In genomic region chr8:117339958-117340651, GRCm38 (mm10) we compare ENCODE assay signal across 9 mouse cellular contexts.
DNase-seq lines count a peak whose midpoint lies in the region; ATAC-seq and TF ChIP-seq lines count a peak whose summit lies in the region.
"Had no signal": no experiment of that assay in that cellular context is flagged by ENCODE, and none has a peak within 500 bp of the region (broad histone marks: within the 10 kb centered on the region; RNA-seq: fewer than 3 reads in every experiment).

No protein-coding gene starts in this region.

- DNase-seq in forebrain, embryonic 10.5 days (ENCODE audit: extremely low spot score, low spot score) = no peak
- DNase-seq in ES-E14 (ENCODE audit: low read depth, low spot score) = peak; percentile 46
- DNase-seq in lung, postnatal 4 days = peak; percentile 61 to 66
- DNase-seq in embryo, embryonic 10 days (ENCODE audit: low spot score) = no peak
- no peak for DNase-seq in embryo, embryonic 10.5 days (ENCODE audit: low spot score)
- DNase-seq in thymus, postnatal 25 days = no peak

- peaks cover 57% of the 10 kb centered on the region for H3K4me1 ChIP-seq in forebrain, embryonic 10.5 days
- H3K4me1 ChIP-seq in forebrain, embryonic 12.5 days = peaks cover 28% of the 10 kb centered on the region
- peaks cover 39 to 61% of the 10 kb centered on the region in 2 experiments for H3K4me1 ChIP-seq in ES-E14 (ENCODE audit: control insufficient read depth in 2 of 2, insufficient read depth in 2 of 2, low read length in 2 of 2, poor library complexity in 1 of 2)
- peaks cover 51% of the 10 kb centered on the region for H3K4me1 ChIP-seq in heart, embryonic 15.5 days (replicated peaks)

- in situ Hi-C loops in ES-E14 (cut with MboI; ENCODE audit: low sequenced_read_pairs in 2 of 2, unreplicated experiment in 2 of 2) = no loop called here

- WGBS in forebrain, embryonic 10.5 days = 56% methylated on average over 9 of the region's 12 CpGs
- 53% methylated on average over 10 of the region's 12 CpGs for WGBS in forebrain, embryonic 12.5 days
- WGBS in heart, embryonic 15.5 days = 30% methylated on average over 12 of the region's 12 CpGs

- peak overlapping the region; percentile 68 for H3K27ac ChIP-seq in forebrain, embryonic 10.5 days
- H3K27ac ChIP-seq in forebrain, embryonic 12.5 days = no peak overlapping the region
- H3K27ac ChIP-seq in ES-E14 (ENCODE audit: insufficient read depth, low read depth, low read length, poor library complexity, severe bottlenecking) = peak overlapping the region; percentile 22; the same call in 1 of the 2 replicates
- peak overlapping the region; percentile 29; the same call in 1 of the 2 replicates for H3K27ac ChIP-seq in heart, embryonic 15.5 days
- H3K27ac ChIP-seq: limb, embryonic 15.5 days had no signal

- H3K9me3 ChIP-seq in forebrain, embryonic 10.5 days = no peaks in the 10 kb centered on the region
- H3K9me3 ChIP-seq in forebrain, embryonic 12.5 days = no peaks in the 10 kb centered on the region
- H3K9me3 ChIP-seq in ES-E14 (ENCODE audit: control insufficient read depth, insufficient read depth, low read depth, low read length) = no peaks in the 10 kb centered on the region
- no peaks in the 10 kb centered on the region for H3K9me3 ChIP-seq in heart, embryonic 15.5 days (replicated peaks)
- H3K9me3 ChIP-seq: limb, embryonic 15.5 days had no signal

- H3K4me3 ChIP-seq in forebrain, embryonic 10.5 days = no peak overlapping the region
- H3K4me3 ChIP-seq in forebrain, embryonic 12.5 days (replicated peaks) = no peak overlapping the region
- H3K4me3 ChIP-seq in ES-E14 (ENCODE audit: insufficient read depth in 1 of 2, low read depth in 1 of 2, low read length in 2 of 2, poor library complexity in 1 of 2, severe bottlenecking in 1 of 2) = peak overlapping the region in 1 of 2 experiments; percentile 11; a peak in 1 of 4 replicates
- H3K4me3 ChIP-seq in heart, embryonic 15.5 days = no peak overlapping the region
- H3K4me3 ChIP-seq: limb, embryonic 15.5 days had no signal

- H3K27me3 ChIP-seq in forebrain, embryonic 10.5 days (ENCODE audit: poor library complexity, severe bottlenecking) = no peaks in the 10 kb centered on the region
- no peaks in the 10 kb centered on the region for H3K27me3 ChIP-seq in forebrain, embryonic 12.5 days
- H3K27me3 ChIP-seq in heart, embryonic 15.5 days = no peaks in the 10 kb centered on the region
- H3K27me3 ChIP-seq: limb, embryonic 15.5 days had no signal

- H3K4me2 ChIP-seq in forebrain, embryonic 12.5 days = no peak overlapping the region
- no peak overlapping the region for H3K4me2 ChIP-seq in heart, embryonic 15.5 days
- H3K4me2 ChIP-seq: limb, embryonic 15.5 days had no signal

- no peaks in the 10 kb centered on the region for H3K36me3 ChIP-seq in forebrain, embryonic 10.5 days (replicated peaks)
- no peaks in the 10 kb centered on the region for H3K36me3 ChIP-seq in forebrain, embryonic 12.5 days (replicated peaks)
- H3K36me3 ChIP-seq in ES-E14 (ENCODE audit: control insufficient read depth, insufficient read depth, low read length, poor library complexity, severe bottlenecking) = no peaks in the 10 kb centered on the region
- no peaks in the 10 kb centered on the region for H3K36me3 ChIP-seq in heart, embryonic 15.5 days
- H3K36me3 ChIP-seq: limb, embryonic 15.5 days had no signal

- no peak overlapping the region for H3K9ac ChIP-seq in forebrain, embryonic 12.5 days
- peak overlapping the region; percentile 9; the same call in 1 of the 2 replicates for H3K9ac ChIP-seq in ES-E14 (ENCODE audit: insufficient read depth, low read depth, low read length, poor library complexity, severe bottlenecking)
- H3K9ac ChIP-seq in heart, embryonic 15.5 days = no peak overlapping the region
- H3K9ac ChIP-seq: limb, embryonic 15.5 days had no signal

- ATAC-seq in forebrain, embryonic 12.5 days (ENCODE audit: low FRiP score) = no peak
- no peak for ATAC-seq in heart, embryonic 15.5 days (replicated peaks; ENCODE audit: insufficient number of reproducible peaks, insufficient read depth, low FRiP score, low read depth)

TF ChIP-seq in ES-E14, 5 proteins besides CTCF, POLR2A, EP300 and RAD21:
- no peak for TF ChIP-seq MAFK (IDR thresholded peaks at IDR 0.05; ENCODE audit: insufficient read depth, low read depth, low read length)
- no peak for TF ChIP-seq HCFC1 (IDR thresholded peaks at IDR 0.05; ENCODE audit: borderline replicate concordance, insufficient read depth, low read length)
- peak; percentile 92 for TF ChIP-seq ZNF384 (IDR thresholded peaks at IDR 0.05; ENCODE audit: low read depth, low read length)
TF ChIP-seq in ES-E14: peak in this region for 1.

Comparison
In these comparisons a context has a peak if more than half of its experiments do, and no peak if none do; other contexts are left out.
1. DNase-seq: peak in ES-E14 (single experiment) and lung, postnatal 4 days (2 of 2); none in forebrain, embryonic 10.5 days (single experiment), embryo, embryonic 10 days (single experiment), embryo, embryonic 10.5 days (single experiment) and thymus, postnatal 25 days (single experiment).